Mouse (Mus musculus) intestine, embryonic 15.5 days (tissue): ENCODE data around the gene Tanc1. TPM values are rescaled to one million over a fixed set of nuclear protein-coding genes. Genes with fewer than 3 reads are reported as not detected.

Source experiments
- ATAC-seq: fragments of 200-750 bp; cut with Nextera tagmentation; 2 replicates; pipeline ENCODE4 v1.8.0; 2017; ENCODE audit warnings: moderate TSS enrichment, moderate library complexity
- H3K27ac ChIP-seq: fragments of 300-500 bp; sonication (generic); 2 replicates; pipeline ENCODE4 v1.5.1; 2015; ENCODE audit warnings: mild to moderate bottlenecking, inconsistent platforms
- H3K27me3 ChIP-seq: fragments of 300-500 bp; sonication (generic); replicated peaks from 2 replicates; pipeline ENCODE4 v1.6.1; 2015; ENCODE audit warnings: inconsistent platforms
- H3K36me3 ChIP-seq: fragments of 300-500 bp; sonication (generic); 2 replicates; pipeline ENCODE4 v1.6.1; 2015; ENCODE audit warnings: inconsistent platforms
- H3K4me1 ChIP-seq: fragments of 300-500 bp; sonication (generic); replicated peaks from 2 replicates; pipeline ENCODE4 v1.6.1; 2015; ENCODE audit warnings: inconsistent platforms
- H3K4me2 ChIP-seq: fragments of 300-500 bp; sonication (generic); replicated peaks from 2 replicates; pipeline ENCODE4 v1.6.1; 2015; ENCODE audit warnings: mild to moderate bottlenecking, inconsistent platforms
- H3K4me3 ChIP-seq: fragments of 300-500 bp; sonication (generic); replicated peaks from 2 replicates; pipeline ENCODE4 v1.5.1; 2015; ENCODE audit warnings: inconsistent platforms
- H3K9ac ChIP-seq: fragments of 300-500 bp; sonication (generic); 2 replicates; pipeline ENCODE4 v1.6.1; 2015; ENCODE audit warnings: inconsistent platforms
- H3K9me3 ChIP-seq: fragments of 300-500 bp; sonication (generic); 2 replicates; pipeline ENCODE4 v1.6.1; 2016; ENCODE audit warnings: inconsistent platforms
- WGBS: fragments of 180-500 bp; shearing (Covaris S2); methylation state at CpG from one replicate; pipeline ENCODE4 v1.1.7; 2015; 5-methylcytosine and 5-hydroxymethylcytosine counted together
- polyA plus RNA-seq: library from polyadenylated mRNA; unstranded; fragments of >200 nt; fragmentation: Nextera tagmentation; extraction: Ambion mirVana; gene quantifications from 2 replicates; pipeline ENCODE4 v1.2.1, GENCODE M21; 2015

Tanc1 gene
- polyA plus RNA-seq, 1 experiment from 2014 or later, result 19.8 TPM

DNA sequence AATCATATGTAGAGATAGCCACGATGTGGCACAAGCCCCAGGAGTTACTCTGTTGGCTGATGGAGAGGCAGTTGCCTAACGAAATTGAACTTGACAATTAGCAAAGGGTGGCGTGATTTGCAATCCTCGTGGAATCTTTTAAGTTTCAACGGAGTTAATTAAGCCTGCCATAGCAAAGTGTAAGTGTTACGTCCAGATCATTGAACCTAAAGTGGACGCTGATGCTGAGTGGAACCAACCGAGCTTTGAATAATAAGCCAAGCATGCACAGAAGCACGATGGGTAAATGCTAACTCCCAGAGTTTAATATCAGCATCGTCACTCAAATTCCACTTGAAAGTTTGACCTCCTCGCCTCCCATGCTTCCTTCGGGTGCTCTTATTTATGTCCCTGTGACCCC, 149.3 kb downstream of the Tanc1 start:
- H3K27ac ChIP-seq, result no peak overlapping the region
- H3K4me3 ChIP-seq, result no peak overlapping the region
- H3K36me3 ChIP-seq, result no peaks in the 10 kb centered on the region
- H3K27me3 ChIP-seq, result no peaks in the 10 kb centered on the region
- no peaks in the 10 kb centered on the region for H3K9me3 ChIP-seq
- H3K9ac ChIP-seq, result no peak overlapping the region
- 75% methylated on average over 12 of the region's 12 CpGs for WGBS
- no peaks in the 10 kb centered on the region for H3K4me1 ChIP-seq
- ATAC-seq, result no peak
- no peak overlapping the region for H3K4me2 ChIP-seq

DNA sequence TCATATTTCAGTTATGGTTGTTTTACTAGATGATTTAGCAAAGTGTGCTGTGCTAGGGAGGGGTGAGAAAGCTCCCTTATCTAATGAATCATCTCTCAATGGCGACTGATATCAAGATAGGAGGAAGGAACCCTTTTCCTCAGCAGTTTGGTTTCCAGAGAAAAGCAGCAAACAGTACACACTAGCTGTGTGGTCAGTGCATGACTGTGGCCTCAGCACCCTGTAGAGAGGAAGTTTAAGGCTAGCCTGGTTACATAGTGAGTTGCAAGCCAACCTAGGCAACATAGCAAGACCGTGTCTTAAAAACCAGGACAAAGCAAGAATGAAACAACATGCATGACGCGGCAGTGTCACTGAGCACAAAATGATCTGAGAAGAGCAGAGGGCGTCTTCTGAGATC, 150.4 kb downstream of the Tanc1 start:
- Histone ChIP-seq H3K9me3 (no peaks in the 10 kb centered on the region), H3K9ac (no peak overlapping the region), H3K4me3 (no peak overlapping the region), H3K27ac (no peak overlapping the region), H3K4me2 (no peak overlapping the region), H3K36me3 (no peaks in the 10 kb centered on the region), H3K4me1 (no peaks in the 10 kb centered on the region), H3K27me3 (no peaks in the 10 kb centered on the region)
- WGBS, result 88% methylated on average over 5 of the region's 5 CpGs
- ATAC-seq, result no peak

DNA sequence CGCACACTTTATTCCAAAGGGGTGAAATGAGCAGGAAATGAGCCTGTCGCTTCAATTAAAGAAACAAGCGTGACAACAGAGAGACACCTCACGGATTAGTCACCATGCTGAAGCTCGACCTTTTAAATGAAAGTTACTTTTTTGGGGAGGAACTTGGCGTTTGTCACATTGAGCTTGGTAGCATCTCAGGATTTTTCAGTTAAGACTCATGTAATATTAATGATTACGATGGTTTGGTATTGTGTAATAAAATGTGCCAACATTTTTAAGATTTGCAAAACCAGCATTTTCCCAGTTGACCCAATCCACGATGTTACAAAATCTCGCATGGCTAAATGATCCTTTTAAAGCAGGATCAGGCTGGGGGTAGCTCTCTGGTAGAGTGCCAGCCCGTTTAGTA, 153.8 kb downstream of the Tanc1 start:
- no peak for ATAC-seq
- Histone ChIP-seq H3K4me2 (no peak overlapping the region), H3K27ac (no peak overlapping the region), H3K9me3 (no peaks in the 10 kb centered on the region), H3K4me1 (peaks cover 20% of the 10 kb centered on the region), H3K4me3 (no peak overlapping the region), H3K36me3 (no peaks in the 10 kb centered on the region), H3K27me3 (no peaks in the 10 kb centered on the region), H3K9ac (no peak overlapping the region)
- WGBS, result 86% methylated on average over 10 of the region's 10 CpGs

DNA sequence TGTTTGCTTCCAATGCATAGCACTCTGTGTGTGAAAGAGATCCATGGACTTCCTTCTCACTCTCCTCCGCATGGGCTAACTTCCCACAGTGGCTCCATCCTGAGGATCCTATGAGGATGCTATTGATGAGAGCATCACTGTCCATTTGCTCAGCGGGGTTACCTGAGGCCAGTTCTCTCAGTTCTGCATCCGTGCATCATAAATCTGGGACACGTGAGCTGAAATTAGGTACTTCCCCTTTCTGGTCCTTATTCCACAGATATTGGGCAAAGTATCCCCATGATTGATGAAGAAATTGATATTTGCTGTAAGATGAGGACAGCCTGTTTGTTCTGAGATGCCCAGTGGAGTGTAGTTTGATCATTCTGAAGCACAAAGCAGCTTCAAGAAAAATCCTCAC, 156.1 kb downstream of the Tanc1 start:
- ATAC-seq, result no peak
- Histone ChIP-seq H3K9me3 (no peaks in the 10 kb centered on the region), H3K4me1 (peaks cover 32% of the 10 kb centered on the region), H3K9ac (no peak overlapping the region), H3K27me3 (no peaks in the 10 kb centered on the region), H3K36me3 (no peaks in the 10 kb centered on the region), H3K4me3 (no peak overlapping the region), H3K27ac (no peak overlapping the region), H3K4me2 (no peak overlapping the region)
- WGBS, result 82% methylated on average over 4 of the region's 4 CpGs

DNA sequence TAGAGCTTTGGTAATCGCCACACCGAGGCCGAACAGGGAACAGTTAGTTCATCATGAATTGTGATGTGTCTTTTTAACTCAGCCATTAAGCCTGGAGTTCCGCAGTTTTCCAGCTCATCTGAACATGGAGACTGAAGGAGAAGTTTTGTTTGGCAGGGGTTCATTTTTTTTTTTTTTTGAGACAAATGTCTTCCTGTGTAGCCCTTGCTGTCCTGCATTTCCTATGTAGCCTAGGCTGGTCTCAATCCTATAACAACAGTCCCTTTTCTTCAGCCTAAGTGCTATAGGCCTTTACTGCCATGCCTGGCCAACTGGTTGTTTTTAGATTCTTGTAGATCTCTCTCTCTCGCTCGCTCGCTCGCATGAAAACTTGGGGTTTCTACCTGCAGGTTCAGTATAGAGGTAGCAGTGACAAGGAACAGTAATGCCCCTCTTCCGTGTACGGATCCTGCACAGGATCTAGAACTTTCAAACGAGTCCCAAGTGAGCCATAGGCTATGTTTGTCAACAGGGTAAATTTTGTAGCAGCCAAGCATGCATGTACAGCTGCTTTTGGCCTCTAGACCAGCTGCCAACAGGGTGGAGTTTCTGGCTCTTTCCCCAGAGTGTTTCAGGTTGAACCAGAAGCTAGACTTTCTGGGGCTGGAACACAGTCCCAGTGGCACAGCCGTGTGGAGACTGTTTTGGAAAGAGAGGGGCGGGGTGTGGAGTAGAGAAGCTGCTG, 157.0 kb downstream of the Tanc1 start:
- no peaks in the 10 kb centered on the region for H3K9me3 ChIP-seq
- 62% methylated on average over 13 of the region's 13 CpGs for WGBS
- peak overlapping the region; percentile 51; the same call in 1 of the 2 replicates for H3K27ac ChIP-seq
- peaks cover 32% of the 10 kb centered on the region for H3K4me1 ChIP-seq
- ATAC-seq, result peak; percentile 43
- no peak overlapping the region for H3K9ac ChIP-seq
- no peaks in the 10 kb centered on the region for H3K27me3 ChIP-seq
- no peak overlapping the region for H3K4me3 ChIP-seq
- no peaks in the 10 kb centered on the region for H3K36me3 ChIP-seq
- H3K4me2 ChIP-seq, result no peak overlapping the region

DNA sequence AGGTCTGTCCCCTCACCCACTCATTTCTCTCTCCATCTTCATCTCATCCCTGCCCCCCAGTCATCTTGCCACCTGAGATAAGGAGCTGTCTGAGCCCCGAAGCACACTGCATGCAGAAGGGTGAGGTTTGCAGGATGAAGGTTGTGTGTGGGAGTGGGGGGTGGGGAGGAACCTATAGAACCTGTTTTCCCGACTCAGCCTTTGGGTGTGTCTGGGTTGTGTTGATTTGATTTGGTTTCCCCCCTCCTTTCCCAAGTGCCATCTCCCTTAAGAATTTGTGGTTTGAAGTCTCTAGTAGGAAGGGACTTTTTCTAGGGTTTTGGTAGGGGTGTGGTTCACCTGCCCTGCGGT, 157.5 kb downstream of the Tanc1 start:
- Histone ChIP-seq H3K27me3 (no peaks in the 10 kb centered on the region), H3K4me2 (no peak overlapping the region), H3K27ac (peak overlapping the region; percentile 51; the same call in 1 of the 2 replicates), H3K9me3 (no peaks in the 10 kb centered on the region), H3K4me3 (no peak overlapping the region), H3K9ac (no peak overlapping the region), H3K36me3 (no peaks in the 10 kb centered on the region), H3K4me1 (peaks cover 32% of the 10 kb centered on the region)
- 59% methylated on average over 3 of the region's 3 CpGs for WGBS
- peak; percentile 68 for ATAC-seq

DNA sequence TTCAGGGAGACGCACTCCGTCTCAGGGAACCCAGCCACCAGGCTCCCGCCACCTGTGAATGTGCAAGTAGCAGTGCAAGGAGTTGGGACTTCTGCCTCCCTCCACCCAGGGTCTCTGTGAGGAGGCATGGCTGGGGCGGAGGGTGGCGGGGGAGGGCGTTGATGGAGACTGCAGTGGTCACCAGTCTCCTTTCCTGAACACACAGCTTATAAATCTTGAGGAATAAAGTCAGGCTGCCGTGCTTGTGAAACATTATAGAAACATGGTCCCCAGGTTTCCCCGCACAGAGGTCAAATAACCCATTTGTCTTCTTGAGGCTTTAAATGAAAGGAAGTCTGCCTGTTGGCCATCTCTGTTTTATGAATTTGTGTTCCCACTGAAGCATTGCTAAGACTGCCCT, 159.9 kb downstream of the Tanc1 start:
- H3K36me3 ChIP-seq, result no peaks in the 10 kb centered on the region
- no peak overlapping the region; the same call in 1 of the 2 replicates for H3K27ac ChIP-seq
- WGBS, result 59% methylated on average over 8 of the region's 8 CpGs
- peaks cover 34% of the 10 kb centered on the region for H3K4me1 ChIP-seq
- no peak overlapping the region for H3K9ac ChIP-seq
- no peak overlapping the region for H3K4me2 ChIP-seq
- no peak for ATAC-seq
- H3K27me3 ChIP-seq, result no peaks in the 10 kb centered on the region
- no peak overlapping the region for H3K4me3 ChIP-seq
- H3K9me3 ChIP-seq, result no peaks in the 10 kb centered on the region

DNA sequence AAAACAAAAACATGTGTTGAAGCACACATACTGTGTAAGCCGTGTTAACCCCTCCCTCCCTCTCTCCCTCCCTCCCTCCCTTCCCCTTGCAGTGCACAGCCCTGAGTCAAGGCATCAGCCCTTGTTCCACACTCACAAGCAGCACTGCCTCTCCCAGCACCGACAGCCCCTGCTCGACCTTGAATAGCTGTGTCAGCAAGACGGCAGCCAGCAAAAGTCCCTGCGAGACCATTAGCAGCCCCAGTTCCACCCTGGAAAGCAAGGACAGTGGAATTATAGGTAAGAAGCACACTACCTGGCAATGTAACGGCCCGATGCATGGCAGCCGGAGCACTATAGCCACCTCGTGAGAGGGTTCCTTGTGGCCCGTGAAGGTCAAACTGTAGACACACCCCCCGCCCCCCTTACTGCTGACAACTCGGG, 160.4 kb downstream of the Tanc1 start:
- WGBS, result 37% methylated on average over 12 of the region's 12 CpGs
- Histone ChIP-seq H3K4me2 (no peak overlapping the region), H3K4me3 (no peak overlapping the region), H3K9ac (no peak overlapping the region), H3K4me1 (peaks cover 34% of the 10 kb centered on the region), H3K36me3 (no peaks in the 10 kb centered on the region), H3K27ac (no peak overlapping the region), H3K9me3 (no peaks in the 10 kb centered on the region), H3K27me3 (no peaks in the 10 kb centered on the region)
- no peak for ATAC-seq

DNA sequence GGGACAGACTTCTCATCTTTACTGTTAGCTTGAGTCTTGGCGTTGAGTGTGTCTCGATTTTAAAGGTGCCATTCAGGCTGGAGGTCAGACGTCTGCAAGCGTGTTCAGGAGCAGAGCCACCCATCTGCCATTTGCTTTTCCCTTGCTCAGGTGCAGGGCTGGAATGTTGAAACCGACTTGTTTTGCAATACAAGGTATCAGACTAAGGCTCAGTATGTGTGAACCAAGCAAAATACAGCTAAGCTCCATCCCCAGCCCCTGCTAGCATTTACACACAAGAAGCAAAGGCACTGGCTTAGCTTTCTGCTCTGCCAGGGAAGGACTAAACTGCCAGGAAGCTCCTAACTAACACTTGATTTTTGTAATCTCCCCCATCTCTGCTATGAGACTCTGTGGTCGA, 162.5 kb downstream of the Tanc1 start:
- Histone ChIP-seq H3K4me2 (no peak overlapping the region), H3K36me3 (no peaks in the 10 kb centered on the region), H3K27ac (no peak overlapping the region), H3K4me1 (peaks cover 24% of the 10 kb centered on the region), H3K9ac (no peak overlapping the region), H3K4me3 (no peak overlapping the region), H3K9me3 (no peaks in the 10 kb centered on the region), H3K27me3 (no peaks in the 10 kb centered on the region)
- ATAC-seq, result no peak
- 91% methylated on average over 6 of the region's 6 CpGs for WGBS

DNA sequence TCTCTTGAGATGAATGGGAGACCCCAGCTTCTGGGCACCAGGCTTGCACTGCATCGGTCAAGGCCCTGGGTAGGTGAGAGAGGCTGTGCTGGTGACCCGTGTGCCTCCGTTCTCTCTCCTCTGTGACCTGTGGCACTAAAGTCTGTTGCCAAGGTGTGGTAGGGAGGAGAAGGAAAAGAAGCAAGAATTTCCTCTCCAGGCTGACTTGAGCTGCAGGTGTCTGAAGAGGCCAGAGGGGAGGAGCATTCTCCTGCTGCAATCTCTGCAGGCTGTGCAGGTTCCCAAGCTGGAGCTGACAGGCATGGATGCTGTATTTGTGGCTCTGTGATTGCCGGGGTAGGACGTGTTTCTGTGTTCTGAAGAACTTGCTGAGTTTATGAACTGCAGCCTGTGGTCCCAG, 163.3 kb downstream of the Tanc1 start:
- peak; percentile 83 for ATAC-seq
- peaks cover 20% of the 10 kb centered on the region for H3K4me1 ChIP-seq
- WGBS, result 61% methylated on average over 5 of the region's 5 CpGs
- no peak overlapping the region for H3K9ac ChIP-seq
- H3K9me3 ChIP-seq, result no peaks in the 10 kb centered on the region
- no peak overlapping the region for H3K27ac ChIP-seq
- no peak overlapping the region for H3K4me2 ChIP-seq
- H3K4me3 ChIP-seq, result no peak overlapping the region
- no peaks in the 10 kb centered on the region for H3K36me3 ChIP-seq
- no peaks in the 10 kb centered on the region for H3K27me3 ChIP-seq

DNA sequence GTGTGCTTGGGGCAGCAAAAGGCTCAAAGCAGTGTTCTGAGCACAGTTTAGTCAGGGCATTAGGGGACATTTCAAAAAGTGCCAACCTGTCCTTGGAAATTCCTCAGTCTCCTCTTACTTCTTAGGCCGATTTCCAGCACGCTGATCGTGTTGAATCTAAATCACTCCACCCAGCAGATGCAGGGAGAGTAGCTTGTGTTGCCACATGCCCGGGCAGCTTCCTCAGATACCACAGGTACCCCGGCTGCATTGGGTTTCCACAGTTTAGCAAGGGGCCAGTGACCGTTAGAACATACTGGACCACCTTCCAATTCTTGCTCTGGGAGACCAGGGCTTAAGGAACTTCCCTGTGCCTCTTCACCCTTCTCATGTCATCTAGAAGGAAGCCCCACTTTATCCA, 164.0 kb downstream of the Tanc1 start:
- WGBS, result 87% methylated on average over 6 of the region's 6 CpGs
- Histone ChIP-seq H3K36me3 (no peaks in the 10 kb centered on the region), H3K4me3 (no peak overlapping the region), H3K27ac (no peak overlapping the region), H3K4me1 (peaks cover 19% of the 10 kb centered on the region), H3K4me2 (no peak overlapping the region), H3K9ac (no peak overlapping the region), H3K27me3 (no peaks in the 10 kb centered on the region), H3K9me3 (no peaks in the 10 kb centered on the region)
- ATAC-seq, result no peak

DNA sequence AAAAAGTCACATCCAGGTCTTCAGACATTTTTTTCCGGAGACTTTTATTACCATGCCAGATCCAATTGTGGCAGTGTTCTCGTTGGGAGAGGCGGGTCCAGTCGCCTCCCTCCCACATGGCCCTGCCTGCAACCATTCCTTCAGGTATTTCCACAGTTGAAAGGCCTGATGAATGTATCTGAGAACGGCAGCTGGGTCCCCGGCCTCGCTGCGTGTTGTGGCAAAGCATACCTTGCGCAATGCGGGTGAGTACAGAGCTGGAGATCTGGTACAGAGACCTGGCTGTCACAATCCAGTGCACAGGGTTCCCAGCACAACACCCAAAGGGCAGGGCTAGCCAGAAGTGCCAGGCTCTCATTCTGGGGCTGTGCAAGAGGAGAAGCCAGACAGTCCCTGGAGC, 167.5 kb downstream of the Tanc1 start:
- no peak overlapping the region for H3K4me3 ChIP-seq

DNA sequence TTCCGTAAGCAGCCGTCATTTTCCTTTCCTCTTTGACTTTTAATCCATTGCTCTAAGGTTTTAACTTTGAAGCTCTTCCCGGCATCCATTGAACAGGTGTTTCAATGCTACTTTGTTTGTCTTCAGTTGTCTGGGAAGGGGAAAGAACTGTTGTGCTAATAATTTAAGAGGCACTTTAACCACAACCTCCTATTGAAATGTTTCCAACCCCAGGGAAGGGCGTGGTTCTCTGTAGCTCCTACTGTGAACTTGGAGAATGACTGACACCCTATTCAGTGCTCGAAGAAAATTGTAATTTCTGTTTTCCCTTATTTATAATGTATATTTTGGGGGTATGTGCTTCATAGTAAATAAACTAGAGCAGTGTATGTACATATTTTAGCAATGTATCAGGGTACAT, 168.4 kb downstream of the Tanc1 start:
- Histone ChIP-seq H3K27me3 (no peaks in the 10 kb centered on the region), H3K9me3 (no peaks in the 10 kb centered on the region), H3K4me1 (0 out of 2 replicates have a peak, but pooled peaks cover 14% of the 10 kb centered on the region), H3K27ac (no peak overlapping the region), H3K9ac (no peak overlapping the region), H3K36me3 (no peaks in the 10 kb centered on the region), H3K4me3 (no peak overlapping the region), H3K4me2 (no peak overlapping the region)
- 77% methylated on average over 5 of the region's 5 CpGs for WGBS
- ATAC-seq, result no peak

More for the DNA sequence above, 167.5 kb downstream of the Tanc1 start:
- Histone ChIP-seq H3K4me2 (no peak overlapping the region), H3K36me3 (no peaks in the 10 kb centered on the region), H3K9ac (no peak overlapping the region), H3K4me1 (0 out of 2 replicates have a peak, but pooled peaks cover 16% of the 10 kb centered on the region), H3K27me3 (no peaks in the 10 kb centered on the region), H3K27ac (no peak overlapping the region), H3K9me3 (no peaks in the 10 kb centered on the region)
- 70% methylated on average over 10 of the region's 10 CpGs for WGBS
- ATAC-seq, result peak; percentile 44
